Mouse (Mus musculus) left cerebral cortex, adult 2 months (tissue): Measurements from ENCODE around the gene Gm10300. TPM values are rescaled to one million over a fixed set of nuclear protein-coding genes. Genes with fewer than 3 reads are reported as not detected.

Experiments
- DNase-seq, 2 experiments: peaks; one replicate each; pipeline ENCODE4 v3.0.0; 2021 to 2022; ENCODE audit warnings: low spot score in 2 of 2, mixed read lengths in 1 of 2; ENCODE audit errors: extremely low spot score in 1 of 2
- H3K27ac ChIP-seq: fragments of 200-600 bp; 2 replicates; pipeline ENCODE4 v1.8.1; 2022
- H3K4me3 ChIP-seq: fragments of 200-600 bp; 2 replicates; pipeline ENCODE4 v1.8.1; 2022
- CTCF ChIP-seq: fragments of 200-600 bp; IDR thresholded peaks from 2 replicates; pipeline ENCODE4 v1.8.1; 2022; ENCODE audit warnings: antibody characterized with exemption, mild to moderate bottlenecking, moderate library complexity
- intact Hi-C: fragments of 180-260 bp; cut with DNase I; formaldehyde crosslinking; loops from one replicate; pipeline ENCODE4 v1.15.1; 2025
- long read RNA-seq, 2 experiments: library from polyadenylated mRNA; stranded (forward); transcript quantifications; one replicate each; pipeline ENCODE4 v2.0.0; 2021; ENCODE audit warnings: borderline mapping rate in 2 of 2
- total RNA-seq, 2 experiments: library from RNA; stranded (reverse); gene quantifications; 2 replicates each; pipeline ENCODE4 v1.2.3; 2021

Gene Gm10300
- total RNA-seq: not detected
- long read RNA-seq, experiment 1: 0 reads
- long read RNA-seq, experiment 2: 0 reads

DNA sequence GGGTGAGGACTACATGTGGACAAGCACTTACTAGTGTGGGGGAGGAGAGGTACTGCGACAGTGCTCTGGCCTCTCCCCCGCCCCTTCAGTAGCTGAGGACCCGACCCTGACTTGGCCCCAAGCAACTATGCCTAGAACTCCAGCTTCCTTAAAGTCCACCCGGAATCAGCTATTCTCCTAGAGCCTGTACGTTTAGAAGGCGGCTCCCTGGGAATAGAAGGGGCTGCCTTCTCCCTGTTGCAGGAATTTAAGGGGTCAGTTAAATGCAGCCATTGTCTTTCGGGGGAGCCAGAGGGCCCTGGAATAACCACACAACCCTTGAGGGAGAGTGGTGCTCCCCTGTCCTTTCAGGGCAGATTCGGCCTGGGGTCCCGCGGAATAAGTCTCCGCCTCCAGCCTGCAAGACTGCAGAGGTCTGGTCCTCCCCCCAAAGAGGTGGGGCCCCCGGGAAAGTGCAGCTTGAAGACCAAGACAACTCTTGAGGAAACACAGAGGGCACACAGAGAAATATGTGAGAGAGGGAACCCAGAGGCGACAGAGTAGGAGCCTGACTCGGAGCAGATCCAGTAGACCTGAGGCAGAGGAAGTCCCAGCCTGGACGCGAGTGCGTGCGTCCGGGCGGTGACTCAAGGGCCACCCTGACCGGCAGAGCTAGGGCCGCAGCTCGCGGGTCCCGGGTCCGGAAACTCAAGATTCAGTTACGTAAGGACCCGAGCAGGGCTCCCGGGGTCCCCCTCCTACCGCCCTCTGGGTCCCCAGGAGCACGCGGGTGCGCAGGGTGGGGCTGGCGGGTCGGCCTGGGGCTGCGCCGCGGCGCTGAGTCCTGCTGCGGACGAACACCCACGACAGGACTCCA is at the start of gene Gm10300:
Gene Gm10300, plus strand, starts transcription at position 621 of the 856 bp plus-strand sequence.
- TF ChIP-seq CTCF: no peak
- DNase-seq: peak in 1 of 2 experiments; percentile 17
- intact Hi-C loops: no loop called here
- Histone ChIP-seq H3K27ac (peak within 1 kb of the TSS; percentile 83), H3K4me3 (peak within 1 kb of the TSS; percentile 89)

- TF ChIP-seq CTCF: no peak
- intact Hi-C loops: no loop called here
- H3K27ac ChIP-seq: no peak overlapping the region
- H3K4me3 ChIP-seq: no peak overlapping the region
- DNase-seq: no peak
These were observed 49.2 kb upstream of the Gm10300 start for GRCm38 (mm10) chr4:132025264-132025663.

DNA sequence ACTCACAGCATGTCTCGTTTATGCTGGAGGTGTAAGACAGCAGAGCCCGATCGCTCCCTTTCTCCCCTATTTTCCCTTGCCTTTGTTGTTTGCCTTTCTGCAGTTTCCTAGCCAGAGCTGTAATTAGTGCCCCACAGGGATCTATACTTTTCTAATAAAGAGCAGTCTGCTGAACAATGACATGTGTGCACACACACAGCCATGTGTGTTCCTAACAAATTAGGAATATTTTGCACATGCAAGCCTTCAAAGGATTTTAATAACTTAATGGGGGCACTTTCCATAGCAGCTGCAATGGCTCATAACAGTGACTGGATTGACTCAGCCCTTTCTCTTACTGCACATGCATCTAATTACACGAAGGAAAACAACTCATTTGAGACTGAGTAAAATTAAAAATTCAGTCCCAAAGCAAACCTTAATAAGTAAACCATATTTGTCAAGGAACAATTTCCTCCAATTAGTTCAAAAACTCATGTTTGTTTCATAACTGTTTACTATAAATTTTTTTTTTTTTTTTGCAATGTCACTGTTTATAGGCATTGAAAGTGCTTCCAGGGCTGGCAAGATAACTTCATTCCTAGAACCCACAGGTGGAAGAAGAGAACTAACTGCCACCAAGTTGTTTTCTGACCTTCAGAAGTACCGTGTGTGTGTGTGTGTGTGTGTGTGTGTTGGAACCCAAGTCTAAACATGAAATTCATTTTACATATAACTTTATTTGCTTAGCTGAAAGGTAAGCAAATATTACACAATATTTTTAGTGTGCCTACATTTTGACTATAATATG is 48.6 kb upstream of the Gm10300 start:
- TF ChIP-seq CTCF: no peak
- DNase-seq: no peak
- Histone ChIP-seq H3K27ac (no peak overlapping the region), H3K4me3 (no peak overlapping the region)
- intact Hi-C loops: no loop called here

GRCm38 (mm10) chr4:132027167-132027566 is 47.3 kb upstream of the Gm10300 start:
- intact Hi-C loops: no loop called here
- Histone ChIP-seq H3K27ac (no peak overlapping the region), H3K4me3 (no peak overlapping the region)
- TF ChIP-seq CTCF: no peak
- DNase-seq: no peak

DNA sequence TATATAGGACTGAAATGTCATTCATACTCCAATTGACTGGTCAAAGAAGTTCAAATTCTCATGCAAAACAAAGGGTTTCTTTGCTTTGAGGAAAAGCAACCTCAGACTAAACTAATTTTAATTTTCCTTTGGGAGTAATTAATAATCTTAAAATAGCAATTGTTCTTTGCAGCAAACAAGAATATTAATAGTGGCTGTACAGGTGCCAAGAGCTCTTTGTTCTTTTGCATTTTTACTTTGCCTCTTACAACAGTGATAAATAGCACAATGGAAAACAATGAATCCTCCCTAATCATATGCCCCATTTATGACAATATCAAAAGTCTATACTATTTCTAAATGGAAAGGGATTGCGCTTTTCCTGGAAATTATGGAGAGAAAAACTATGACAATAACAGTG is 46.7 kb upstream of the Gm10300 start:
- DNase-seq: no peak
- intact Hi-C loops: no loop called here
- no peak for TF ChIP-seq CTCF
- H3K4me3 ChIP-seq: no peak overlapping the region
- no peak overlapping the region for H3K27ac ChIP-seq

GRCm38 (mm10) chr4:132029851-132030741 is 44.4 kb upstream of the Gm10300 start:
- intact Hi-C loops: no loop called here
- no peak for TF ChIP-seq CTCF
- no peak for DNase-seq
- Histone ChIP-seq H3K4me3 (no peak overlapping the region), H3K27ac (no peak overlapping the region)

DNA sequence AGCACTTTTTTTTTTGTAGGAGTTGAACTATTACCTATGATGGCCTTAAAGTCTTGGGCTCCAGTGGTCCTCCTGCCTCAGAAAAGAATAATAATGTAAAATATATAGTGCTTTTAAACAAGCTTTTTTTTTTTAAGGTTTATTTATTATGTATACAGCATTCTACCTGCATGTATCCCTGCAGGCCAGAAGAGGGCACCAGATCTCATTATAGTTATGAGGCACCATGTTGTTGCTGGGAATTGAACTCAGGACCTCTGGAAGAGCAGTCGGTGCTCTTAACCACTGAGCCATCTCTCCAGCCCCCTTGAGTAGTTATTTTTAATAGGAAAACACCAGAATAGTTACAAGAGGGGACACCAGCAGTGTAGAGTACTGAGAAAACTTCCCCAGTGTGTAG is 41.3 kb upstream of the Gm10300 start:
- peak; percentile 59 for TF ChIP-seq CTCF
- DNase-seq: no peak
- Histone ChIP-seq H3K27ac (no peak overlapping the region), H3K4me3 (no peak overlapping the region)
- intact Hi-C loops: no loop called here

- no peak for TF ChIP-seq CTCF
- H3K27ac ChIP-seq: no peak overlapping the region
- no peak overlapping the region for H3K4me3 ChIP-seq
- intact Hi-C loops: no loop called here
- no peak for DNase-seq
These were observed 40.3 kb upstream of the Gm10300 start for GRCm38 (mm10) chr4:132034242-132034641.

DNA sequence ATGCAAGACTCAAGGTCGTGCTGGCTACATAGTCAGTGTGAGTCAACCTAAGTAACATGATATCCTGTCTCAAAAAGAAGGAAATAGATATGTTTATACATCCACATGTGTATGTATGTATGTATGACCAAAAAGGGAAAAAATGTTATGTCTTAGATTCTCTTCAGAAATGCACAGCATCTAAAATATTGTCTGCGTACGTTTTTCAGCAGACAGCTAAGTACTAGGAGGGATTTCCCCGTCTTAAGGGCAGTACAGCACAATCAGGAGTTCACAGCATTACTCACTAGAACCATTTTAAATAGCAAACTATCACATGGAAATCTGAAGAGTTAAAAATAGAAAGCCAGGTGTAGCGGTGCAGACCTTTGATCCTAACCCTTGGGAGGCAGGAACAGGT is 37.4 kb upstream of the Gm10300 start:
- intact Hi-C loops: loop anchor here (5.0 kb wide), 1 partner anchor 40 kb away; the partner anchor contains the start of gene Epb41
- Histone ChIP-seq H3K27ac (no peak overlapping the region), H3K4me3 (no peak overlapping the region)
- no peak for DNase-seq
- no peak for TF ChIP-seq CTCF

DNA sequence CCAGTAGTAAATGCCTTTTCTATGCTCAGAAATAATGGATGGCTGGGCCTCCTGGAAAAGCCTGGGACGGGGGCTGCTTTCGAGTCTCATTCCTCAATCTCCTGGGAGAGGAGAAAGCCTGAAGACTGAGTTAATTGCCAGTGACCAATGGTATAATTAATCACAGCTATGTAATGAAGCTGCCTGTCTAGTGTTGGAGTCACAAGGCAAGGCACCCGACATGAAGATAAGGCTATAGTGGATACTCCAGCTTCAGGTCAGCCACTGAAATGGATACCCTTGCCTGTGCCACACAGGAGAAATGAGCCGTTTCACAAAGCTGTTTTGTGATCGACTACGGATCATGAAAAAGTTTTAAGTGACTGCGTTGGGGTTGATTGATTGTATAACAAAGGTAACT is 36.5 kb upstream of the Gm10300 start:
- no peak for TF ChIP-seq CTCF
- Histone ChIP-seq H3K4me3 (no peak overlapping the region), H3K27ac (no peak overlapping the region)
- no peak for DNase-seq
- intact Hi-C loops: loop anchor here (5.0 kb wide), 1 partner anchor 39 kb away; the partner anchor contains the start of gene Epb41

DNA sequence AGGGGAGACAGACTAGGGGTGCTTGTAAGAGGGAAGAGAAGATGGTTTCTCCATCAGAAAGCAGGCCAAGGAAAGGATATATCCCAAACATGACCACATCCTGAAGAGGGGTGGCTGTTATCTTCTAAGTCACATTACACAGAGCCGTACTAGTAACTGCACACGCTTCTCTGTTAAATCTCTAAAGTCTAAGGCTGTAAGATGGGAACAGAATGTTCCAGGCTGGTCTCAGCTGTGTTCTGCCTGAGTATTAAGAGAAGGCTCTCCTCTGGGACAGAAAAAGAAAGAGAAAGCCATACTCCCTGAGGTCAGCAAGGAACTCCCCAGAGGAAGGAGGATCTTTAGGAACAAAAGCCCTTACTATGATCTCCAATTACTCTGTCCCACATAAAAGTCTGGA is 35.7 kb upstream of the Gm10300 start:
- H3K27ac ChIP-seq: no peak overlapping the region
- TF ChIP-seq CTCF: no peak
- H3K4me3 ChIP-seq: no peak overlapping the region
- intact Hi-C loops: loop anchor here (5.0 kb wide), 1 partner anchor 38 kb away; the partner anchor contains the start of gene Epb41
- no peak for DNase-seq
